Mouse (Mus musculus) stomach, embryonic 15.5 days (tissue): ENCODE measurements around the gene Ablim2. TPM values are rescaled to one million over a fixed set of nuclear protein-coding genes. Genes with fewer than 3 reads are reported as not detected.

Experiments used
- ATAC-seq: fragments of 200-750 bp; cut with Nextera tagmentation; 2 replicates; pipeline ENCODE4 v1.8.0; 2017; ENCODE audit warnings: low read depth, moderate number of reproducible peaks, moderate TSS enrichment; ENCODE audit not compliant: insufficient read depth, low FRiP score
- H3K27ac ChIP-seq: fragments of 300-500 bp; sonication (generic); 2 replicates; pipeline ENCODE4 v1.5.1; 2015; ENCODE audit warnings: mild to moderate bottlenecking, inconsistent platforms
- H3K27me3 ChIP-seq: fragments of 300-500 bp; sonication (generic); replicated peaks from 2 replicates; pipeline ENCODE4 v1.6.1; 2015; ENCODE audit warnings: inconsistent platforms
- H3K36me3 ChIP-seq: fragments of 300-500 bp; sonication (generic); 2 replicates; pipeline ENCODE4 v1.6.1; 2015; ENCODE audit warnings: inconsistent platforms
- H3K4me1 ChIP-seq: fragments of 300-500 bp; sonication (generic); 2 replicates; pipeline ENCODE4 v1.6.1; 2015; ENCODE audit warnings: inconsistent platforms
- H3K4me2 ChIP-seq: fragments of 300-500 bp; sonication (generic); 2 replicates; pipeline ENCODE4 v1.6.1; 2015; ENCODE audit warnings: mild to moderate bottlenecking, inconsistent platforms
- H3K4me3 ChIP-seq: fragments of 300-500 bp; sonication (generic); replicated peaks from 2 replicates; pipeline ENCODE4 v1.5.1; 2015; ENCODE audit warnings: inconsistent platforms
- H3K9ac ChIP-seq: fragments of 300-500 bp; sonication (generic); 2 replicates; pipeline ENCODE4 v1.6.1; 2015; ENCODE audit warnings: inconsistent platforms
- H3K9me3 ChIP-seq: fragments of 300-500 bp; sonication (generic); 2 replicates; pipeline ENCODE4 v1.6.1; 2016; ENCODE audit warnings: inconsistent platforms
- WGBS: fragments of 180-500 bp; shearing (Covaris S2); methylation state at CpG from one replicate; pipeline ENCODE4 v1.1.7; 2015; 5-methylcytosine and 5-hydroxymethylcytosine counted together
- polyA plus RNA-seq: library from polyadenylated mRNA; unstranded; fragments of >200 nt; fragmentation: Nextera tagmentation; extraction: Ambion mirVana; gene quantifications from 2 replicates; pipeline ENCODE4 v1.2.1, GENCODE M21; 2015

Ablim2 gene
- polyA plus RNA-seq, 1 experiment from 2014 or later = 2.8 TPM

- no peak overlapping the region for H3K9ac ChIP-seq
- H3K4me2 ChIP-seq = no peak overlapping the region
- H3K4me1 ChIP-seq = peaks cover 45% of the 10 kb centered on the region
- no peaks in the 10 kb centered on the region for H3K9me3 ChIP-seq
- H3K27ac ChIP-seq = peak overlapping the region; percentile 55
- H3K4me3 ChIP-seq = no peak overlapping the region
- no peak for ATAC-seq
- H3K36me3 ChIP-seq = no peaks in the 10 kb centered on the region
- H3K27me3 ChIP-seq = no peaks in the 10 kb centered on the region
- WGBS = 54% methylated on average over 12 of the region's 12 CpGs
Measured at GRCm38 (mm10) chr5:35925171-35925634, 167.5 kb downstream of the Ablim2 start.

GRCm38 (mm10) chr5:35926511-35926910 lies 168.8 kb downstream of the Ablim2 start:
- no peaks in the 10 kb centered on the region for H3K36me3 ChIP-seq
- H3K27me3 ChIP-seq = no peaks in the 10 kb centered on the region
- H3K4me1 ChIP-seq = peaks cover 36% of the 10 kb centered on the region
- no peaks in the 10 kb centered on the region for H3K9me3 ChIP-seq
- H3K27ac ChIP-seq = no peak overlapping the region
- H3K4me2 ChIP-seq = no peak overlapping the region
- no peak for ATAC-seq
- no peak overlapping the region for H3K4me3 ChIP-seq
- no peak overlapping the region for H3K9ac ChIP-seq
- WGBS = 85% methylated on average over 8 of the region's 8 CpGs

- no peaks in the 10 kb centered on the region for H3K36me3 ChIP-seq
- H3K4me2 ChIP-seq = no peak overlapping the region
- ATAC-seq = no peak
- H3K9ac ChIP-seq = no peak overlapping the region
- H3K9me3 ChIP-seq = no peaks in the 10 kb centered on the region
- WGBS = 35% methylated on average over 5 of the region's 5 CpGs
- H3K4me3 ChIP-seq = no peak overlapping the region
- peaks cover 16% of the 10 kb centered on the region for H3K4me1 ChIP-seq
- peak overlapping the region; percentile 57 for H3K27ac ChIP-seq
- no peaks in the 10 kb centered on the region for H3K27me3 ChIP-seq
Measured at GRCm38 (mm10) chr5:35931296-35931695, 173.6 kb downstream of the Ablim2 start.

- ATAC-seq = no peak
- Histone ChIP-seq H3K9me3 (no peaks in the 10 kb centered on the region), H3K9ac (no peak overlapping the region), H3K27ac (no peak overlapping the region; the same call in 1 of the 2 replicates), H3K4me3 (no peak overlapping the region), H3K4me2 (no peak overlapping the region), H3K4me1 (peaks cover 10% of the 10 kb centered on the region), H3K36me3 (no peaks in the 10 kb centered on the region), H3K27me3 (no peaks in the 10 kb centered on the region)
- 73% methylated on average over 10 of the region's 10 CpGs for WGBS
Measured at GRCm38 (mm10) chr5:35933059-35933458, 175.4 kb downstream of the Ablim2 start.

Other genes starting within 250 kb of the Ablim2 start
- gene Cpz, start 232.2 kb upstream of the Ablim2 start, polyA plus RNA-seq = 8.3 and 10.8 TPM in 2 replicates
- 7.4 and 7.7 TPM in 2 replicates for gene Trmt44, start 182.8 kb upstream of the Ablim2 start, polyA plus RNA-seq
- gene Acox3, start 174.8 kb upstream of the Ablim2 start, polyA plus RNA-seq = 12.3 and 13.2 TPM in 2 replicates
- 54.7 and 54.9 TPM in 2 replicates for gene Htra3, start 78.1 kb upstream of the Ablim2 start, polyA plus RNA-seq
- gene Sh3tc1, start 17.9 kb upstream of the Ablim2 start, polyA plus RNA-seq = 6.5 and 7.4 TPM in 2 replicates
- gene Afap1, start 135.4 kb downstream of the Ablim2 start, polyA plus RNA-seq = 18.2 and 20.9 TPM in 2 replicates